Mouse (Mus musculus) fat pad, adult 2 months (tissue): Measurements from ENCODE around the gene Strbp.

Experiments
- DNase-seq: peaks from one replicate; pipeline ENCODE4 v3.0.0-alpha.2; 2011; ENCODE audit warnings: low read depth, low spot score; ENCODE audit errors: extremely low read depth

Gene Strbp

DNA sequence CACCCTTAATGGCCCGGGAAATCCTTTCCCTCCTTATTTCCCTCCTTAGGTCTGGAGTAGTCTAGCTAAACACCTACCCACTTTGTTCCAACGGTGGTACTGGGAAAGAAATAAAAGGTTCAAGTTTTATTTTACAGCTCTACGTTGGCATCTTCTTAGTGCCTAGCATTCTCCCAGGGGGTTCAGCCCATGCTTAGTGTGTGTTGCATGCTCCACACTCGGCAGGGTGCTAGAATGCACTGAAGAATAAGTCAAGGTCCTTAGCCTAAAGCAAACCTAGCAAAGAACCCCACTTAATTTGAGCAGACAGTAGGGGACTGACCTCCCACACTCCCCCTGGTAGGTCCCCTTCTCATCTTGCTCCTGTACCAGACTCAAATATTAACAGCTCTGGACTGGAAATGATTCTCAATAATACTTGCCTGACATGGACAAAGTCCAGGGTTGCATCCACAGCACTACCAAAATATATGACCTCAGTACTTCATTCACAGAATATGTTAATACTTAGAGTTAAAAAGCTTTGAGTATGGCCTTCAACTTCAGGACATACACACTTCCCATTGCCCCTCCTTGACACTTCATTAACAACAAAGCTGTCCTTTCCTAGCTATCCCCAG lies 592 bp upstream of the Strbp start:
- no peak for DNase-seq

DNA sequence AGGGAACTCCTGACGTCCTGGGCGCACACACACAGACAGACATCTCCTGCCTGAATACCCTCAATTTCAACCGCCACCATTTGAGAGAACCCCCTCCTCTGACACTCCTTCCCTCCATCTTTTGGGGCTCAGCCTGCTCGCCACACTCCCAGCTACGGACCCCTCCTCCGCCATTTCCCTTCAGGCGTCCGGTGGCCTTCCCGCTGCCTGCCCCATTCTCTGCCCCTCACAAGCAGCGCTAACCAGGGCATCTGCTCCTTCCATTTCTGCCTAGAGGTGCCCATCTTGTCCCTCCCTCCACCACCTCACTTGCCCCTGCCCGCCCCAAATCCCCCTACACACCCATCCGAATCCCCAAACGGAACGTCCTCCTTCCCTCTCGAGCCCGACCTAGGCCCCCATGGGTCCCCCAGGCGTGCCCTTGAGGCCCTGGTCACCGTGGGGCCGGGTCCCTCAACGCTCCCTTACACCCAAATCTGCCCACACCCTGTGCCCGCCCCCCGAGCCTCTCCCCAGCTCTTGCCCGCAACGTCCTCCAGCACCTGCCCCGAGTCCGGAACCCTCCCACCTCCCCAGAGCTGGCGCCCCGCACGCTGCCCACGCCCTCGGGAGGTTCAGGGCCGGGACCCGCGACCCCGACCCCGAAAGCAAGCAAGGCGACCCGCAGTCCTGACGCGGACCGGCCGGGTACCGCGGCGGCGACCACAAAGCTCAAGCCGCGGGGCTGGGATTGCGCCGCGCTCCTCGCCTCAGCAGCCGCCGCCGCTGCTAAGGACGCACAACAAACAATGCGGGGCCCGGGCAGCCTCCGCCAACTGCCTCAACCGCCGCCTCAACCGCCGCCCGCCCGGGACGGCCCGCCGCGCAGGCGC lies 1.1 kb downstream of the Strbp start:
- no peak for DNase-seq

DNA sequence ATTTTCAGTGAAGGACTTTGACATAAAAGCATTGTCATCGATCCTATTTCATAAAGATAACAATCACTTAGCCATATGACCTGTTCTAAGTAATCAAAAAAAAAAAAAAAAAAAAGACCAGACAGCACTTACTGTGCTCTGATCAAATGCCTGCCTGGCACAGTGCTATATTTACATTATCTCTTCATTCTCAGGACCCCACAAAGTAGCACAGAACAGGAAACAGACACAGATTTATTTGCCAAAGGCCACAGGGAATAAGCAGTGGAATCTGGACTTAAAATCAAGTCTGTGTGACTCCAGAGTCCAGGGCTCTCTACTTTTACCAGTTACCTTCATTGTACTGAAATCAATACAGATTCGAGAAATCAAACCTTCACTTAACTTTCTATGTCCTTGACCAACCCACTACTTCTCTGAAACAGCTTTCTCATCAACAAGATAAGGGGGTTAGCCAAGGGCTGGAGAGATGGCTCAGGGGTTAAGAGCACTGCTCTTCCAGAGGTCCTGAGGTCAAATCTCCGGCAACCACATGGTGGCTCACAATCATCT lies 14.5 kb downstream of the Strbp start:
- DNase-seq: no peak

GRCm38 (mm10) chr2:37687031-37687430 lies 16.6 kb downstream of the Strbp start:
- DNase-seq: peak; percentile 85

GRCm38 (mm10) chr2:37684864-37685263 lies 18.8 kb downstream of the Strbp start:
- DNase-seq: no peak

GRCm38 (mm10) chr2:37682197-37682811 lies 21.4 kb downstream of the Strbp start:
- DNase-seq: no peak

GRCm38 (mm10) chr2:37651086-37651485 lies 52.6 kb downstream of the Strbp start:
- peak; percentile 5 for DNase-seq

GRCm38 (mm10) chr2:37649590-37649989 lies 54.1 kb downstream of the Strbp start:
- no peak for DNase-seq

DNA sequence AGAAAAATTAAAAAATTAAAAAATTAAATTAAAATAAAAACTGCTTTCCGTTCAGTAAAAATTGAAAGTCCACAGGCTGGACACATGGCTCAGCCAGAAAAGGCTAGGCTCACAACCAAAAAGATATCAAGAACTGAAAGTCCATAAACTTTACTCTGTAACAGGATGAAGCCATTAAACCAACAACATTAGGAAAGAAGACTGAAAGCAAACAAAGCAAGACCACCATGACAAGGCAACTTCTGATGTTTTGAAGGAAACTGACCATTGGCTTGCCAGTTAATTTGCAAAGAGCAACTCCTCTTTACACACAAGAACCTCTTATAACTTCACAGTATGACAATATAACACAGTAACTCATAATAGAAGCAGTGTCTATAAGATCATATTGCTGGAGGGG lies 54.7 kb downstream of the Strbp start:
- DNase-seq: no peak

DNA sequence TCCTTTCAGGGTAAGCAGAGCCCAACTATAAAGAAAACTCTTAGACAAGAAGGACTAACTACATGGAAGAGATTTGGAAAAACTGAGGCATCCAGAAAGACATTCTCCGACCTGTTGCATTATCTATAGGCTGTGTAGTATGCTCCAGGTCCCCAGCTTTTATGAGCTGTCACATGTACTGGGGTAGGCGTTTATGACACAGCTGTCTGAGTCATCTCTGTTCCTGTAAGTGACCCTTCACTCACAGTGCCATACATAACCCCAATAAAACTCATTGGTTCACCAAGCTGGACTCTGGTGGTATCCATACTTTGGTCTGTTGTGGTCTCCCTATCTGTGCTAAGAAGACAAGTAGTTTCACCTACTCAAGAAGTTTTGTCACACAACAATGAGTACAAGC lies 80.3 kb downstream of the Strbp start:
- DNase-seq: no peak

DNA sequence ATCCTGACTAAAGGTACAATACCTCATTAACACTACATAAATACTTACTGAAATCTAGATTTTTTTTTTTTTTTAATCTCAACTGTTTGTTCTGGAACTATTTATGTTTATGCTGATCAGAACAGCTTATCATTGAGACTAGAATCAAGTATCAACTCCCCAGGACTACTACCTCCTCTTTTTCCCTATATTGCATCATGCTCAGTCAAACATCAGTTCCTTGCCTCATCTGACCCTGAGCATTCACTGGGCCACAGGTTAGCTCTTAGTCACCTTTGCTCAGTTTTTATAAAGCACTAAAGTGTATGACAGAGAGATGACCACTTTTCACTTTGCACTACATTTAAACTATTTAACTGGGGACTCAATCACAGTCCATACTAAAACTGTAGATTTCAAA lies 115.7 kb downstream of the Strbp start:
- no peak for DNase-seq

- DNase-seq: no peak
Measured at GRCm38 (mm10) chr2:37578185-37578584, 125.5 kb downstream of the Strbp start.

DNA sequence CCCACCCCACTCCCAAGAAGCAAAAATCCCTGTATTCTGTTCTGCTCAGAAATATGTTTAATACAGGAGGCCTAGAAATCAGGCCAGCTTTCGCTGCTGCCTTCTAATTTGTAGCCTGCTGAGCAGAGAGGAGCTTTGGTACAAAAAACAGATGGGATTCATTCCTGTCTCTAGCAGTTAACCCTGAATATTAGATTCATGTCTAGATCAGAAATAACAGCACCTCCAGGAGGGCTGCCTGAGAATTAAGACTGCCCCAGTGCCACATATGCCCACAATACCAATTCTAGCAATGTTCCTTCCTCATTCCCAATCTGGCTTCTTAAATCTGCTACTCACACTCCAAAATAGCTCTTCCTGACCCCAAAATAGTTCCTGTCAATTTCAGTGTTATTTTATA lies 127.0 kb downstream of the Strbp start:
- DNase-seq: no peak

DNA sequence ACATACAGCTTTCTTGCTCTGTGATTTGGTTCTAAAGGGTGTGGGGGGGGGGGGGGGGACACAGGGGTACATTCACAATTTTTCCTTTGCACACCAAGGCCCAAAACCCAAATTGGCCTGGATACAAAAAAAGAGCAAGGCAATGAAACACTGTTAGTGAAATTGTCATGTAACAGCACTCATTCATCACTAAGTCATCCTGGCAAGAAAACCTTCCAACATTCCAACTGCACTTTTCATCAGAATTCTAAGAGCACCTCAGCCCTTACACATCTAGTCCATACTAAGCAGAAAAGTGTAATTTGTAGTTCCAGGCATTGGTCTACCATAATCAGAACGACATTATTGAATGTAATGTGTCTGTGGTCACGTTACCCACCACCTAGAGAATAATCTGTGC lies 131.5 kb downstream of the Strbp start:
- no peak for DNase-seq

DNA sequence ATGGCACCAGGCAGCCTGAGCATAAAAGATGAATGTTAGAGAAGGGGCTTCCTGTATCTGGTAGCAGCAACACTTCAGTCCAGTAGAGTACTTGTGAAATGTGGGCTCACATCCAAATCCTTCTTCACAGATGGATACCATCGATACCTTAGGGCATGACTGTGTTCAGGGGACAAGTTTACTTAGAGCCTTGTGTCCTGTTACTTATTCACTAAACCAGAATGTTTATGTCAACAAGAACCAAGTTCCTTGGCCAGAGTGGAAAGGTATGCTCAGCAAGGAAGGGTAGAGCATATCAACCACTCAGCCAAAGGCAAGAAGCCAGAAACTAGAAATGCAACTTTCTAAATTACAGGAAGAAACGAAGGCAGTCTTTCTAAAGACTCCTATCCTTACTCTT lies 133.0 kb downstream of the Strbp start:
- no peak for DNase-seq

DNA sequence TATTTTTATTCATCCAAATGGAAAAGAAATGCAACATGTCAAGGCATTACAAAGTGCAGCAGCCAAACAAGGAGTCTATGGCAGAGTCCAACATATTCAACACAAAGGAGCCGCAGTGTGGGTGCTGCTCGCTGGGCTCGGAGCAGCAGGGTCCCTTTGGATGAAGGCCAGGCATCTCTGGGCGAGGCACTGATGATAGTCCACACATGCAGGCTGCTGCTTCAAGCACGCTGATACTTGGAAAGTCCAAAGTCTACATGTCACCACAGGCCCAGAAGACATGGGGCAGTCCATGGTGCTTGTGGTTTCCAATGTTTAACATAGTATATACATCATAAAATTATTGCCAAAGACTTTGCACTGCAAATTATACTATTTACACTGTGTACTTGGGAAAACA lies 133.8 kb downstream of the Strbp start:
- DNase-seq: no peak

DNA sequence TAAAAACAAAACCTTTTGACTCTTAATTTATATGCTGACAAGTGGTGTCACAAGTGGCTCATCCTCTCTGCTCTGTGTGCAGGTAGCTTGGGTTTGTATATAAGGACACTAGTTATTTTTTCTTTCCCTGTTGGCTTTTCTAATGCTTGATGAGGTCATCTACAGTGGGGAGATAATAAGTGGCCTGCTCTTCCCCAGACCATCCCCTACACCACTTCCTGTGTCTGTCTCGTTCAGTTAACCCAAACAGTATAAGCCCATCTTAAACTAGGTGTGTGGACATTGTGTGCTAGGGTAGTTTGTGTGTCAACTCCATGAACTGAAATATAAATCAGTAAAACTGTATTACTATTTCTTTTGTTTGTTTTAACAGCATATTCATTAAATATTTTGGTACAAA lies 137.6 kb downstream of the Strbp start:
- no peak for DNase-seq

- DNase-seq: no peak
Measured at GRCm38 (mm10) chr2:37565579-37565978, 138.1 kb downstream of the Strbp start.

DNA sequence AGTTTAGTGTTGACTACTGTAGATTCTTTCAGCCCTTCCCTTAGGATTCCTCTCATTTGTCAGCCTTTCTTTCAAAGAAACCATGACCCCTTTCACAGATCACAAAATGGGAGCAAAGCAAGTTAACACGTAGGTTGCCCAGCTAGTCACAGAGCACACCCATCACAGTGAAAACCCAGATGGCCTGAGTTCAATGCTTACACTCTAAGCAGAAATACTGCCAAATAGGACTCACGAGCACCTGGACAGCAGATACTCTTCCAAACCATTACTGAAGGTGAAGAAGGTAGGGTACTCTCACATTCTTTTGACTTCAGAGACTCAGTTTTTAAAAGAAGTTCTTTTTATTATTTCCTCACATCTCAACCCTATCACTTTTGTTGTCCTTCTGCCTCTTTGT lies 147.3 kb downstream of the Strbp start:
- no peak for DNase-seq

- DNase-seq: peak; percentile 63
Measured at GRCm38 (mm10) chr2:37549346-37550012, 154.2 kb downstream of the Strbp start.

DNA sequence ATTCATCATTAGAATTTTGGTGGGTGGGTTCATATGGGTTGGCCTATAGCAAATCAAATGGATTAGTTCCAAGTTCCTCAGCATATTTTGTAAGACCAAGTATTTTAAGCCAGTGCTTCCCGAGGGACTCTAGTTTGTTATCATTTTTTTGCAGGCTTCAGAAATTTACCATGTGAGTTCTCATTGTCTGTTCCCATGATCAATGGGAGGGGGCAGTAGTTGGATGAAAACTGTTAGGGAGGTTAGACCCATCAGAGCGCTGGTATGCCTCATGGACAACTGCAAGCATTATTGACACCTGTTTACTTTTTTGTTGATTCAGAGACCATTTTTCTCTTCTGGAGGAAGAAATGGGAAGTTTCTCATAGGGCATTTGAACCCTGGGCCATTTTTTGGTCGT lies 172.0 kb downstream of the Strbp start:
- no peak for DNase-seq
